Mouse (Mus musculus) naive thymus-derived CD4-positive, alpha-beta T cell, adult 2 months (primary cell): ENCODE measurements around the gene Cpne8.

Experiments
- DNase-seq: peaks from one replicate; pipeline ENCODE4 v3.0.0-alpha.2; 2011; ENCODE audit warnings: low read depth

Cpne8 gene

GRCm38 (mm10) chr15:90463281-90463680 is 216.0 kb downstream of the Cpne8 start:
- DNase-seq, result no peak

DNA sequence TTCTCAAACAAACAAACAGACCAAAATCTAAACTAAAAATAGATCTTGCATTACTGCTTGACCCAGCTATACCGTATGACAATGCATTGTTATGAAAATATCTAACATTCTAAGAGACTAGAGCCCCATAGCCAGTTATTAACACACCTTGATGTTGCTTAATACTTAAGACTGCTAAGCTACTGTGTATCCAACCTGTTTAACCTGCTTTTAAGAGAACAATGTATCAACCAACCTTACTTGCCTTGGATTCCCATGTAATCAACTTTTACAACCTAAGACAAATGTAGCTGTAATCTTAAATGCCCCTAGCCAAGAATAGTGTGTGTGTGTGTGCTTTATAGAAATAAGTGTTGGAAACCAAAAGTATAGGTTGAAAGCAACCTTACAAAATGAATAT is 233.2 kb downstream of the Cpne8 start:
- DNase-seq, result no peak
